Mouse (Mus musculus) E14TG2a.4 (cell line): Measurements from ENCODE around the gene Ablim2.

Experiments used
- H3K27me3 ChIP-seq: 2 replicates; pipeline ENCODE4 v1.6.1; 2014; ENCODE audit warnings: low read length, control low read depth; ENCODE audit not compliant: insufficient read depth
- H3K36me3 ChIP-seq: 2 replicates; pipeline ENCODE4 v1.6.1; 2014; ENCODE audit warnings: low read length, control low read depth; ENCODE audit not compliant: insufficient read depth
- H3K4me1 ChIP-seq: replicated peaks from 2 replicates; pipeline ENCODE4 v1.6.1; 2014; ENCODE audit warnings: low read depth, low read length, control low read depth
- H3K4me3 ChIP-seq: replicated peaks from 2 replicates; pipeline ENCODE4 v1.5.1; 2014; ENCODE audit warnings: mild to moderate bottlenecking, low read length
- H3K9me3 ChIP-seq: 2 replicates; pipeline ENCODE4 v1.6.1; 2014; ENCODE audit warnings: low read length, control low read depth
- CTCF ChIP-seq: conservative IDR thresholded peaks from 2 replicates; pipeline ENCODE4 v1.5.1; 2014; ENCODE audit warnings: low read length
- NANOG ChIP-seq: IDR thresholded peaks from 2 replicates; pipeline ENCODE4 v1.6.1; 2014; ENCODE audit warnings: borderline replicate concordance, low read length, mixed read lengths
- POU5F1 ChIP-seq: IDR thresholded peaks from 2 replicates; pipeline ENCODE4 v1.6.1; 2014; ENCODE audit warnings: low read length, borderline replicate concordance

Ablim2 gene

GRCm38 (mm10) chr5:35920076-35920475 lies 162.4 kb downstream of the Ablim2 start:
- Histone ChIP-seq H3K4me1 (peaks cover 15% of the 10 kb centered on the region), H3K36me3 (no peaks in the 10 kb centered on the region), H3K27me3 (no peaks in the 10 kb centered on the region), H3K4me3 (no peak overlapping the region), H3K9me3 (peaks cover 7% of the 10 kb centered on the region; the same call in 1 of the 2 replicates)
- TF ChIP-seq POU5F1 (no peak), CTCF (no peak), NANOG (no peak)

GRCm38 (mm10) chr5:35920557-35920956 lies 162.9 kb downstream of the Ablim2 start:
- peaks cover 7% of the 10 kb centered on the region; the same call in 1 of the 2 replicates for H3K9me3 ChIP-seq
- TF ChIP-seq POU5F1 (no peak), NANOG (no peak), CTCF (no peak)
- H3K27me3 ChIP-seq = no peaks in the 10 kb centered on the region
- H3K4me3 ChIP-seq = no peak overlapping the region
- peaks cover 15% of the 10 kb centered on the region for H3K4me1 ChIP-seq
- H3K36me3 ChIP-seq = no peaks in the 10 kb centered on the region

- Histone ChIP-seq H3K4me1 (peaks cover 15% of the 10 kb centered on the region), H3K36me3 (no peaks in the 10 kb centered on the region), H3K4me3 (no peak overlapping the region), H3K27me3 (no peaks in the 10 kb centered on the region), H3K9me3 (peaks cover 7% of the 10 kb centered on the region; the same call in 1 of the 2 replicates)
- no peak for TF ChIP-seq NANOG
Measured at GRCm38 (mm10) chr5:35921141-35921540, 163.5 kb downstream of the Ablim2 start.

- no peaks in the 10 kb centered on the region for H3K27me3 ChIP-seq
- TF ChIP-seq NANOG (no peak), CTCF (no peak), POU5F1 (no peak)
Measured at GRCm38 (mm10) chr5:35921595-35922254, 164.0 kb downstream of the Ablim2 start.

GRCm38 (mm10) chr5:35923448-35923847 lies 165.8 kb downstream of the Ablim2 start:
- Histone ChIP-seq H3K4me3 (no peak overlapping the region), H3K27me3 (no peaks in the 10 kb centered on the region), H3K4me1 (peaks cover 3% of the 10 kb centered on the region; the same call in 1 of the 2 replicates), H3K36me3 (no peaks in the 10 kb centered on the region), H3K9me3 (peaks cover 7% of the 10 kb centered on the region; the same call in 1 of the 2 replicates)
- TF ChIP-seq NANOG = no peak
- TF ChIP-seq POU5F1 = no peak
- TF ChIP-seq CTCF = no peak

More at GRCm38 (mm10) chr5:35921595-35922254, 164.0 kb downstream of the Ablim2 start:
- H3K4me1 ChIP-seq = peaks cover 15% of the 10 kb centered on the region
- no peaks in the 10 kb centered on the region for H3K36me3 ChIP-seq
- H3K9me3 ChIP-seq = peaks cover 7% of the 10 kb centered on the region; the same call in 1 of the 2 replicates
- H3K4me3 ChIP-seq = no peak overlapping the region

- H3K27me3 ChIP-seq = no peaks in the 10 kb centered on the region
- H3K9me3 ChIP-seq = peaks cover 7% of the 10 kb centered on the region; the same call in 1 of the 2 replicates
- H3K4me3 ChIP-seq = no peak overlapping the region
- TF ChIP-seq NANOG = no peak
- TF ChIP-seq CTCF = no peak
- no peak for TF ChIP-seq POU5F1
- no peaks in the 10 kb centered on the region for H3K4me1 ChIP-seq
- no peaks in the 10 kb centered on the region for H3K36me3 ChIP-seq
Measured at GRCm38 (mm10) chr5:35925171-35925634, 167.5 kb downstream of the Ablim2 start.

- Histone ChIP-seq H3K4me3 (no peak overlapping the region), H3K36me3 (no peaks in the 10 kb centered on the region), H3K4me1 (no peaks in the 10 kb centered on the region), H3K9me3 (peaks cover 7% of the 10 kb centered on the region; the same call in 1 of the 2 replicates), H3K27me3 (no peaks in the 10 kb centered on the region)
- TF ChIP-seq NANOG (no peak), CTCF (no peak), POU5F1 (no peak)
Measured at GRCm38 (mm10) chr5:35926511-35926910, 168.8 kb downstream of the Ablim2 start.

- no peaks in the 10 kb centered on the region for H3K27me3 ChIP-seq
- no peaks in the 10 kb centered on the region for H3K36me3 ChIP-seq
- TF ChIP-seq CTCF (no peak), NANOG (no peak), POU5F1 (no peak)
- H3K4me3 ChIP-seq = no peak overlapping the region
- no peaks in the 10 kb centered on the region for H3K4me1 ChIP-seq
- H3K9me3 ChIP-seq = no peaks in the 10 kb centered on the region
Measured at GRCm38 (mm10) chr5:35931296-35931695, 173.6 kb downstream of the Ablim2 start.
